Mouse (Mus musculus) bone marrow, adult 2 months (tissue): ENCODE data around the gene Srpx. TPM values are rescaled to one million over a fixed set of nuclear protein-coding genes. Genes with fewer than 3 reads are reported as not detected.

Experiments used
- H3K27ac ChIP-seq: fragments of 200-500 bp; 2 replicates; pipeline ENCODE4 v1.5.1; 2012; ENCODE audit warnings: low read depth, mild to moderate bottlenecking, control low read depth, inconsistent platforms, low read length; ENCODE audit not compliant: control insufficient read depth, poor library complexity, insufficient read depth
- H3K4me1 ChIP-seq: fragments of 200-500 bp; 2 replicates; pipeline ENCODE4 v1.6.1; 2011; ENCODE audit warnings: low read length; ENCODE audit not compliant: control insufficient read depth, insufficient read depth
- H3K4me3 ChIP-seq: fragments of 200-500 bp; replicated peaks from 2 replicates; pipeline ENCODE3; 2011; ENCODE audit warnings: mild to moderate bottlenecking, low read depth, low read length, control low read depth; ENCODE audit not compliant: control insufficient read depth
- CTCF ChIP-seq: fragments of 200-500 bp; IDR thresholded peaks from 2 replicates; pipeline ENCODE4 v1.5.1; 2011; ENCODE audit warnings: low read length, control low read depth; ENCODE audit not compliant: control insufficient read depth, insufficient read depth
- POLR2A ChIP-seq: fragments of 200-500 bp; IDR thresholded peaks from 2 replicates; pipeline ENCODE4 v1.6.1; 2011; ENCODE audit warnings: low read depth, mild to moderate bottlenecking, control low read depth, low read length, borderline replicate concordance; ENCODE audit not compliant: control insufficient read depth
- WGBS: fragments of 180-500 bp; shearing (Covaris S2); methylation state at CpG from one replicate; pipeline ENCODE4 v1.1.7; 2018; 5-methylcytosine and 5-hydroxymethylcytosine counted together
- polyA plus RNA-seq: library from polyadenylated mRNA; stranded (reverse); fragments of >200 nt; gene quantifications from 2 replicates; pipeline ENCODE4 v1.2.4, GENCODE M21; 2011; ENCODE audit warnings: low replicate concordance; ENCODE audit not compliant: missing spikeins, insufficient read depth, insufficient read length

Gene Srpx
- 2.3 and 3.5 TPM in 2 replicates for polyA plus RNA-seq

- no peak within 1 kb of the TSS for H3K27ac ChIP-seq
- WGBS: 10% methylated on average over 19 of the region's 19 CpGs
- TF ChIP-seq CTCF (no peak), POLR2A (no peak)
- H3K4me3 ChIP-seq: no peak within 1 kb of the TSS
- no peaks in the 10 kb centered on the region for H3K4me1 ChIP-seq
Measured at GRCm38 (mm10) chrX:10117065-10117719, at the start of gene Srpx. TSS of gene Srpx (minus strand) at chrX:10117709.

GRCm38 (mm10) chrX:10152390-10152789, 34.9 kb upstream of the Srpx start:
- H3K4me3 ChIP-seq: no peak overlapping the region
- H3K27ac ChIP-seq: no peak overlapping the region
- TF ChIP-seq POLR2A (no peak), CTCF (no peak)
- WGBS: 72% methylated on average over 3 of the region's 3 CpGs
- H3K4me1 ChIP-seq: no peaks in the 10 kb centered on the region

- TF ChIP-seq CTCF: no peak
- no peak for TF ChIP-seq POLR2A
Measured at GRCm38 (mm10) chrX:10115780-10116179, 1.7 kb downstream of the Srpx start.

GRCm38 (mm10) chrX:10110736-10111135, 6.8 kb downstream of the Srpx start:
- H3K4me1 ChIP-seq: no peaks in the 10 kb centered on the region
- TF ChIP-seq CTCF: no peak
- no peak for TF ChIP-seq POLR2A
- H3K4me3 ChIP-seq: no peak overlapping the region
- WGBS: 75% methylated on average over 1 of the region's 1 CpGs
- H3K27ac ChIP-seq: no peak overlapping the region

More at GRCm38 (mm10) chrX:10115780-10116179, 1.7 kb downstream of the Srpx start:
- Histone ChIP-seq H3K4me3 (no peak overlapping the region), H3K27ac (no peak overlapping the region), H3K4me1 (no peaks in the 10 kb centered on the region)
- WGBS: 48% methylated on average over 3 of the region's 3 CpGs

GRCm38 (mm10) chrX:10108558-10108957, 9.0 kb downstream of the Srpx start:
- H3K4me1 ChIP-seq: no peaks in the 10 kb centered on the region
- 37% methylated on average over 4 of the region's 4 CpGs for WGBS
- TF ChIP-seq CTCF: no peak
- no peak for TF ChIP-seq POLR2A
- H3K4me3 ChIP-seq: no peak overlapping the region
- no peak overlapping the region for H3K27ac ChIP-seq

GRCm38 (mm10) chrX:10105475-10105874, 12.0 kb downstream of the Srpx start:
- no peak for TF ChIP-seq POLR2A
- TF ChIP-seq CTCF: no peak
- WGBS: 74% methylated on average over 5 of the region's 5 CpGs

GRCm38 (mm10) chrX:10102739-10103138, 14.8 kb downstream of the Srpx start:
- TF ChIP-seq POLR2A (no peak), CTCF (no peak)
- no peak overlapping the region for H3K4me3 ChIP-seq
- H3K4me1 ChIP-seq: no peaks in the 10 kb centered on the region
- 59% methylated on average over 1 of the region's 1 CpGs for WGBS
- H3K27ac ChIP-seq: no peak overlapping the region

More at GRCm38 (mm10) chrX:10105475-10105874, 12.0 kb downstream of the Srpx start:
- Histone ChIP-seq H3K4me1 (no peaks in the 10 kb centered on the region), H3K4me3 (no peak overlapping the region), H3K27ac (no peak overlapping the region)

- WGBS: 74% methylated on average over 3 of the region's 3 CpGs
- no peak for TF ChIP-seq POLR2A
- no peak for TF ChIP-seq CTCF
- Histone ChIP-seq H3K4me3 (no peak overlapping the region), H3K4me1 (no peaks in the 10 kb centered on the region), H3K27ac (no peak overlapping the region)
Measured at GRCm38 (mm10) chrX:10095797-10096196, 21.7 kb downstream of the Srpx start.
